Mouse (Mus musculus) forebrain, embryonic 15.5 days (tissue): ENCODE measurements around the gene Kcnn3. TPM values are rescaled to one million over a fixed set of nuclear protein-coding genes. Genes with fewer than 3 reads are reported as not detected.

Experiments used
- ATAC-seq: fragments of 200-750 bp; cut with Nextera tagmentation; replicated peaks from 2 replicates; pipeline ENCODE4 v1.8.0; 2017; ENCODE audit warnings: mild to moderate bottlenecking, moderate TSS enrichment, moderate library complexity
- H3K27ac ChIP-seq: fragments of 300-500 bp; sonication (generic); replicated peaks from 2 replicates; pipeline ENCODE4 v1.5.1; 2015; ENCODE audit warnings: mild to moderate bottlenecking, inconsistent platforms
- H3K27me3 ChIP-seq: fragments of 300-500 bp; sonication (generic); 2 replicates; pipeline ENCODE4 v1.6.1; 2015; ENCODE audit warnings: inconsistent platforms
- H3K36me3 ChIP-seq: fragments of 300-500 bp; sonication (generic); 2 replicates; pipeline ENCODE4 v1.6.1; 2015; ENCODE audit warnings: mild to moderate bottlenecking, inconsistent platforms
- H3K4me1 ChIP-seq: fragments of 300-500 bp; sonication (generic); 2 replicates; pipeline ENCODE4 v1.6.1; 2015; ENCODE audit warnings: inconsistent platforms
- H3K4me2 ChIP-seq: fragments of 300-500 bp; sonication (generic); replicated peaks from 2 replicates; pipeline ENCODE4 v1.6.1; 2015; ENCODE audit warnings: mild to moderate bottlenecking, inconsistent platforms
- H3K4me3 ChIP-seq: fragments of 300-500 bp; sonication (generic); 2 replicates; pipeline ENCODE4 v1.5.1; 2015; ENCODE audit warnings: mild to moderate bottlenecking, inconsistent platforms
- H3K9ac ChIP-seq: fragments of 300-500 bp; sonication (generic); replicated peaks from 2 replicates; pipeline ENCODE4 v1.6.1; 2015; ENCODE audit warnings: mild to moderate bottlenecking, inconsistent platforms
- H3K9me3 ChIP-seq: fragments of 300-500 bp; sonication (generic); 2 replicates; pipeline ENCODE4 v1.6.1; 2016; ENCODE audit warnings: inconsistent platforms
- WGBS: fragments of 180-500 bp; shearing (Covaris S2); methylation state at CpG from one replicate; pipeline ENCODE4 v1.1.7; 2015; ENCODE audit warnings: mixed read lengths; 5-methylcytosine and 5-hydroxymethylcytosine counted together
- polyA plus RNA-seq: library from polyadenylated mRNA; unstranded; fragments of >200 nt; fragmentation: Nextera tagmentation; extraction: Ambion mirVana; gene quantifications from 2 replicates; pipeline ENCODE4 v1.2.1, GENCODE M21; 2015

The Kcnn3 gene
- polyA plus RNA-seq, 1 experiment from 2014 or later: 9.0 TPM

- Histone ChIP-seq H3K4me3 (no peak overlapping the region), H3K4me1 (peaks cover 20% of the 10 kb centered on the region), H3K9me3 (no peaks in the 10 kb centered on the region), H3K36me3 (no peaks in the 10 kb centered on the region), H3K27ac (no peak overlapping the region), H3K9ac (no peak overlapping the region), H3K27me3 (no peaks in the 10 kb centered on the region), H3K4me2 (no peak overlapping the region)
- no peak for ATAC-seq
- 95% methylated on average over 7 of the region's 7 CpGs for WGBS
Observed at GRCm38 (mm10) chr3:89598967-89599366, 79.0 kb downstream of the Kcnn3 start.

GRCm38 (mm10) chr3:89601060-89601459, 81.1 kb downstream of the Kcnn3 start:
- WGBS: 43% methylated on average over 7 of the region's 7 CpGs
- ATAC-seq: no peak
- Histone ChIP-seq H3K9ac (no peak overlapping the region), H3K27ac (peak overlapping the region; percentile 46; the same call in 1 of the 2 replicates), H3K4me3 (no peak overlapping the region), H3K4me2 (no peak overlapping the region), H3K9me3 (no peaks in the 10 kb centered on the region), H3K27me3 (no peaks in the 10 kb centered on the region), H3K36me3 (no peaks in the 10 kb centered on the region), H3K4me1 (peaks cover 33% of the 10 kb centered on the region)

DNA sequence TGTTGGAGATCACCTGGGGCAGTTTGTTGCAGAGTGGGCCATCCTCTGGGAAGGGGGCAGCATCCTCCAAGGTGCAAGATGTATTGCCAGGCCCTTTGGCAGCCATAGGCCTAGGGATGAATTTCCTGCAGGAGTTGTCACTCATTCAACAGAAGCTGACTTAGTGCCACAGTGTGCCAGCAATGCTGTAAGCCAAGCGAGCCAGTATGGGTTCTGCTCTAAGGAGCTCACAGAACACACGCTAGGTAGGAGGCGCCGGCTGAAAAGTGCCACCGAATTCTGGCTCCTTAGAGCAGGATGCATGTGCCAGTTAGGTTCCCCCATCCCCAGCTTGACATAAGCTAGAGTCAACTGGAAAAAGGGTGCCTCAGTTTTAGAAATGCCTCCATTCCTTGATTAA, 83.3 kb downstream of the Kcnn3 start:
- no peak overlapping the region for H3K4me2 ChIP-seq
- no peak overlapping the region for H3K9ac ChIP-seq
- no peaks in the 10 kb centered on the region for H3K9me3 ChIP-seq
- ATAC-seq: no peak
- H3K4me3 ChIP-seq: no peak overlapping the region
- no peak overlapping the region for H3K27ac ChIP-seq
- peaks cover 51% of the 10 kb centered on the region for H3K4me1 ChIP-seq
- 76% methylated on average over 5 of the region's 5 CpGs for WGBS
- no peaks in the 10 kb centered on the region for H3K36me3 ChIP-seq
- no peaks in the 10 kb centered on the region for H3K27me3 ChIP-seq

DNA sequence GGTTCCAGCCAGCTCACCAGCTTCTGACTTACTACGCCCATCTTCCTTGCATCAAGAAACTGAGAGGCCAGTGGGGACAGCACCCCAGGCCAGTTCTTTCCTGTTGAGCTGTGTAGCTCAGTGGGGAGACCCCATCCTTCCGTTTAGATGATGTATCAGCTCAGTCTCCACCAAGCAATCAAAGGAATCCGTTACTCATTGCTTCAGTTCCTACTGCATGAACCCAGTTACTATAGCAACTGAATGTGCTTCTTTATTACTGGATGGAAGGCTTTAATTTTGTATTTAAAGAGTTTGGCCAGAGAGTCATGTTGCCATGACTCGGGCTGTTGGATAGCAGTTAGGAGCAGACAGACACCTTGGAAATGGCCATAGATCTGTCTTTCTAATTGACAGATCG, 85.3 kb downstream of the Kcnn3 start:
- Histone ChIP-seq H3K27me3 (no peaks in the 10 kb centered on the region), H3K9ac (no peak overlapping the region), H3K4me3 (no peak overlapping the region), H3K27ac (peak overlapping the region; percentile 31; the same call in 1 of the 2 replicates), H3K4me1 (peaks cover 51% of the 10 kb centered on the region), H3K4me2 (no peak overlapping the region), H3K9me3 (no peaks in the 10 kb centered on the region), H3K36me3 (no peaks in the 10 kb centered on the region)
- 48% methylated on average over 5 of the region's 5 CpGs for WGBS
- 0 out of 2 replicates have a peak, but pooled peaks have one; percentile 26 for ATAC-seq

DNA sequence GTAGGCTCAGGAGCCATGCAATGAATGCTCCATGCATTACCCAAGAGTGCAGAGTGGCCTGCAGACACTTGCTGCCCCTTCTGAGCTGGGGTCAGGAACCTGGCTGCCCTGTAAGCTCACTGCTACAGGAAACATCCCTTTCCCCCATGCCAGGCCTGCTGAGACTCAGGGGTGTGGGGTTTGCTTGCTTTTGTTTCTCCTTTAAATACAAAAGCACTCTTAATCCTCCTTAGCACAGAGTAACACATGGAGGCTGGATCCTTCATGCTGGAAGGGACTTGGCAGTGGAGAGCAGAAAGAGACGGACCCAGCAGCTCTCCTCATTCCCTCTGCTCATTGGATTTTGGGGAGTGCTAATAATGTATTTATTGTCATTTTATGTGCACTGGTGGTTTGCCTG, 87.4 kb downstream of the Kcnn3 start:
- no peak for ATAC-seq
- Histone ChIP-seq H3K4me3 (no peak overlapping the region), H3K4me1 (peaks cover 42% of the 10 kb centered on the region), H3K4me2 (no peak overlapping the region), H3K9ac (no peak overlapping the region), H3K27ac (peak overlapping the region; percentile 31; the same call in 1 of the 2 replicates), H3K9me3 (no peaks in the 10 kb centered on the region), H3K36me3 (no peaks in the 10 kb centered on the region), H3K27me3 (no peaks in the 10 kb centered on the region)
- 22% methylated on average over 1 of the region's 1 CpGs for WGBS

DNA sequence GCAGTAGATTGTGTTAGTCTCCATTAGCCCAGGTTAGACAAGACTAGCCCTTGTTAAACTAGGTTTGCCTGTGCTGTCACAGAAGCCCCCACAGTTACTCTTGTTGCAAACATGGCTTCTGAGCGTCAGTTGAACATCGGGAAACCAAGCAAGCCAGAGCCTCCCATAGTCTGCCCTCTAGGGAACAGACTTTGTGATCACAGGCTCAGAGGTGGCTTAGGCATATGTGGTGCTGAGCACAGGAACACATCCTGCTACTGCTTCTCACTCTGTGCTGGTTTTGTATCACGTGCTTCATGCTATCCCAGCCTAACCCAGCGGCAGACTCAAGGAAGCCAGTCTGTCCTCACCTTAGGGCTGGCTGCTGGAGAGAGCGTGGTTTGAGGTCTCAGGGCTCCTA, 92.1 kb downstream of the Kcnn3 start:
- Histone ChIP-seq H3K4me1 (peaks cover 30% of the 10 kb centered on the region), H3K9ac (no peak overlapping the region), H3K27ac (no peak overlapping the region), H3K27me3 (no peaks in the 10 kb centered on the region), H3K4me3 (no peak overlapping the region), H3K36me3 (no peaks in the 10 kb centered on the region), H3K9me3 (no peaks in the 10 kb centered on the region), H3K4me2 (no peak overlapping the region)
- ATAC-seq: no peak
- WGBS: 76% methylated on average over 5 of the region's 5 CpGs

GRCm38 (mm10) chr3:89613526-89614523, 93.9 kb downstream of the Kcnn3 start:
- Histone ChIP-seq H3K27me3 (no peaks in the 10 kb centered on the region), H3K4me2 (no peak overlapping the region; the same call in 1 of the 2 replicates), H3K27ac (peak overlapping the region; percentile 85), H3K36me3 (no peaks in the 10 kb centered on the region), H3K9ac (no peak overlapping the region), H3K9me3 (no peaks in the 10 kb centered on the region), H3K4me3 (no peak overlapping the region), H3K4me1 (peaks cover 21% of the 10 kb centered on the region)
- ATAC-seq: peak; percentile 91
- WGBS: 15% methylated on average over 18 of the region's 18 CpGs

GRCm38 (mm10) chr3:89616861-89617260, 96.9 kb downstream of the Kcnn3 start:
- Histone ChIP-seq H3K27me3 (no peaks in the 10 kb centered on the region), H3K9ac (no peak overlapping the region), H3K4me1 (peaks cover 21% of the 10 kb centered on the region), H3K36me3 (no peaks in the 10 kb centered on the region), H3K27ac (no peak overlapping the region), H3K4me3 (no peak overlapping the region), H3K4me2 (no peak overlapping the region), H3K9me3 (no peaks in the 10 kb centered on the region)
- whole genome bisulfite sequencing: 67% methylated on average over 6 of the region's 6 CpGs
- ATAC-seq: no peak

DNA sequence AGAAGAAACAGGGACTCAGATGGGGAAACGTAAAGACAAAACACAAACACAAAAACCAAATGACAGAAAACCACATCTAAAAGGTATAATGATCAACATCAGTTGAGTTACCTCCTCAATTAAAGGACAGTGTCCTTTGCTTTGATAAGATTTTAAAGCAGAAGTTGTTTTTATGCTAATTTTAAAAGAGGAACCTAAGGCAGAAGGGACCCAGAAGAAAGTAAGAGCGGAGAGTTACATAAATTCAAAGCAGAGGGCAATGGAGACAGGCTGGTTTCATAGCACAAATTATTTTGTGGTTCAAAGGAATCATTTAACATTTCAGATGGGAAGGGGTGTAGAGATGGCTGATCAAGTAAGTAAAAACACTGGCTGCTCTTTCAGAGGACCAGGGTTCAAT, 97.4 kb downstream of the Kcnn3 start:
- 97% methylated on average over 2 of the region's 2 CpGs for WGBS
- no peaks in the 10 kb centered on the region for H3K9me3 ChIP-seq
- no peak overlapping the region for H3K9ac ChIP-seq
- H3K4me2 ChIP-seq: no peak overlapping the region
- H3K4me1 ChIP-seq: peaks cover 23% of the 10 kb centered on the region
- ATAC-seq: no peak
- H3K27ac ChIP-seq: no peak overlapping the region
- H3K4me3 ChIP-seq: no peak overlapping the region
- H3K36me3 ChIP-seq: no peaks in the 10 kb centered on the region
- H3K27me3 ChIP-seq: no peaks in the 10 kb centered on the region

- no peaks in the 10 kb centered on the region for H3K36me3 ChIP-seq
- under 1% methylated on average over 6 of the region's 6 CpGs for WGBS
- H3K4me3 ChIP-seq: no peak overlapping the region
Observed at GRCm38 (mm10) chr3:89622825-89623224, 102.9 kb downstream of the Kcnn3 start.

DNA sequence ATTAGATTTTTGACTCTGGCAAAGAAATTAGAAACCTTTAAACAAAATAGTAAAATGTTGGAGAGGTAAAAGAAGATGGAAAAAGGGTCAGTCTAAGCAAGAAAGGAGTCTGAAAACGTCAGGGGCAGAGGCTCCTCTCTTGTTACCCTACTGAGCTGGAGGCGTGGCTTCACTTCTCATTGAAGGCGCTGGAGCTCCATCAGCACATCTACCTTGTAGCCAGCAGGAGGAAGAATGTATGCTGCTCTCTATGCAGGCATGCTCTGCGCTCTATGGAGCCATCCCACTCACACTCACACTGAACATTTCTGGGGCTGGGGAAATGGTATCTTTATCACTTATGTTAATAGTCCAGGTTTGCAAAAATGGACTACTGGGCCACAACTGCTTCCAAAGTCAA, 103.6 kb downstream of the Kcnn3 start:
- 28% methylated on average over 4 of the region's 4 CpGs for WGBS
- no peak overlapping the region for H3K4me2 ChIP-seq
- H3K36me3 ChIP-seq: no peaks in the 10 kb centered on the region
- ATAC-seq: no peak
- peaks cover 47% of the 10 kb centered on the region for H3K4me1 ChIP-seq
- no peaks in the 10 kb centered on the region for H3K27me3 ChIP-seq
- H3K27ac ChIP-seq: peak overlapping the region; percentile 89; the same call in 1 of the 2 replicates
- no peak overlapping the region for H3K9ac ChIP-seq
- no peaks in the 10 kb centered on the region for H3K9me3 ChIP-seq
- H3K4me3 ChIP-seq: no peak overlapping the region

More at GRCm38 (mm10) chr3:89622825-89623224, 102.9 kb downstream of the Kcnn3 start:
- H3K4me2 ChIP-seq: no peak overlapping the region
- peaks cover 45% of the 10 kb centered on the region for H3K4me1 ChIP-seq
- peak; percentile 39 for ATAC-seq
- H3K9me3 ChIP-seq: no peaks in the 10 kb centered on the region
- no peak overlapping the region for H3K9ac ChIP-seq
- peak overlapping the region; percentile 57 for H3K27ac ChIP-seq
- H3K27me3 ChIP-seq: no peaks in the 10 kb centered on the region

DNA sequence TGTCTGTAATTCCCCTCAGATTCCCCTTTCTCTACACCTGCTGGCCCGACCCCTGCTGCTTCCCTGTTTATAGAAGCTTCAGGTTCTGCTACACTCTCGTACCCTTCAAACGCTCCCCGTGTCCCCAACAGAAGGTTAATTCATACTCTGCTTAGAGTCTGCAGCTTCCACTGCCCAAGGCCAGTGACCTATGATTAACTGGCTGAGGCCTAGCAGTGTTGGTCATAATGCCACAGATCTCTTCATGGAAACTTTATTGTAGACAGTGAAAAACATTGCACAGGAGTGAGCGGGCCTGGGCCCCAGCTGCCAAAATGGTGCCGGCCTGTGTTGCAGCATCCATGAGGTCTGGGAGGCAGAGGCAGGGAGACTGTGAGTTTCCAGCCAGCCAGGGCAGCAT, 104.0 kb downstream of the Kcnn3 start:
- no peak overlapping the region for H3K4me3 ChIP-seq
- H3K9me3 ChIP-seq: no peaks in the 10 kb centered on the region
- peak overlapping the region; percentile 89 for H3K27ac ChIP-seq
- H3K4me1 ChIP-seq: peaks cover 48% of the 10 kb centered on the region
- no peaks in the 10 kb centered on the region for H3K36me3 ChIP-seq
- H3K9ac ChIP-seq: no peak overlapping the region
- no peaks in the 10 kb centered on the region for H3K27me3 ChIP-seq
- no peak for ATAC-seq
- H3K4me2 ChIP-seq: no peak overlapping the region
- 62% methylated on average over 6 of the region's 6 CpGs for WGBS
